Mouse (Mus musculus): ENCODE measurements around the gene Fam53b.

Fam53b gene

DNA sequence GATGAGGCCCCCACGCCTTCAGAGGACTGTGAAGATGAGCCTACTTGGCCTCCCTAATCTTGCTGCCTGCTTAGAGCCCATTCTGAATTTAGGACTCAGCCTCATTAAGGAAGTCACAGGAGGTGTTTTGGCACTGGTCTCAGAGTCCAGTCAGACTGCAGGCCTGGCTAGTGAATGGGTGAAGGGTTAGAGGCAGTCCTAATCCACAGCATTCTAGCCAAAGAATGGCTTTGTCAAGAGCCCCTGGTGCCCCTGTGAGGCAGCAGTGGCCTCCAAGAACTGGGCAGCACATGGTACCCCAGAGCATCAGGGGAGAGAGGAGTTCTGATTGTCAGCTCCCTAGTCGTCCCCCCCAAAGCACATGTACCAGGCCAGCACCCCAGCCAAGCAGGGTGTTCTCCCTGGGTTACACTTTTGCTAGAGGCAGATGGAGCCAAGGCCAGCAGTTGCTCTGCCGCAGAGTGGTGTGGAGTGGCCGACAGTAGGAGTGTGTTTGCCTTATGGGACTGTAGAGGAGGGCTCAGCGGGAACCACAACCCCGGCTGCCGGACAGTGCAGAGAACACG lies 109.3 kb downstream of the Fam53b start:
- DNase-seq (ENCODE audit: low spot score) = no peak

DNA sequence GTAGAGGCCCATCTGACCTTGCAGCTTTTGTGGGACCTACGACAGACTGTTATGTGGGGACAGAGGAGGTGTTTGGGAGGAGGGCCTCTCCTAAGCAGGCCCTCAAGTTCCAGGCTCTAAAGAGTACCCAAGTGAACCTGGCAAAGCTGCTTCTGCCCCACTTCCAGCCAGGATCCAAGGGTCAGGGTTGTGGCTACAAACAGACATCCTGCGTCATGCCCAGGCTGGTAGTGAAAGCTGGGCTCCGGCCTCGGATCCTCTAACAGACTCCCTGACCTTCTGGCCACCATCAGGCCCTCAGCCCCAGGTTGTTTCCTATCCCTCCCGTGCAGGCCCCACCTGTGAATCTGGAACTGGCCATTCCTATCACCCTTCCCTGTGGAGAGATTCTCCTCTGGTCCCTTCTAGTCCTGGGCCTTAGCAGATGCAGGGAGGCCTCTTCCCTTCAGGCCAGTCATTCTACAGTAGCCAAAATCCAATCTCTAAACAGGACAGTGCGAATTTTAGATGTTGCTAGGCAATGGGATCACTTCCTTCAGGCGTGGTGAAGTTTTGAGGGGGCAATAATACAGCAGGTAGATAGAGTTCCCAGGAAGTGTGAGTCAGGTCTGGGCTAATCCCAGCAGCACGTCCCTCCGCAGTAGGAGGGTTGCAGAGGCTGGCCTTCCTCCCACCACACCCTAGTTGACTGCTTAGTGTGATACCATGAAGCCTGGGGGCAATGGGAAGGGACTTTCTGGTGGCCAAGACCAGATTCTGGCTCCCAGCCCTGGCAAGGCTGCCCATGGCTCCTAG lies 110.0 kb downstream of the Fam53b start:
- DNase-seq (ENCODE audit: low spot score) = no peak

DNA sequence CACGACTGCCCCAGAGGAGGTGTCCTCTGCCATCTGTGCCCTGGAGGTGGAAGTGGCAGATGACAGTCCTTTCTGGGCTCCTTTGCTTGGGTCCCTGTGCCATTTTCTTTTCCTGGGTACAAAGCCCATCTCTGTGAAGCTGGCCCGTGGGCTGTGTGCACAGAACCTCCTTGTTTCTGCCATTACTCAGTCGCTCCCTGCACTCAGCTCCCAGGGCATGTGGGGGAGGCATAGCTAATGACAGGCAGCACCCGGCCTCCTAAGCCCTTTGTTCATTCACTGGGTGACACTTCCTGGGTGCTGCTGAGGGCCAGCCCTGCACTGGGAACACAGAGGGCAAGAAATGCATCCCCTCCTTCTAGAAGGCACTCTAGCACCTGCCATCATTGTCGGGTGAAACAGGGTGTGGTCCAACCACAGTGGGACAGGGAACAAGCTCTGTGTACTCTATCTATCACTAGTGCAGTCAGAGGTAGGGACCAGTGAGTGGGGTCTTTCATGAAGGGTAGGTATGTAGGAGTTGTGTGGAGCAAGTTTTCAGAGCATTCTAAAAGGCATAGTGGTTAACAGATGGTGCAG lies 111.1 kb downstream of the Fam53b start:
- no peak for DNase-seq (ENCODE audit: low spot score)

DNA sequence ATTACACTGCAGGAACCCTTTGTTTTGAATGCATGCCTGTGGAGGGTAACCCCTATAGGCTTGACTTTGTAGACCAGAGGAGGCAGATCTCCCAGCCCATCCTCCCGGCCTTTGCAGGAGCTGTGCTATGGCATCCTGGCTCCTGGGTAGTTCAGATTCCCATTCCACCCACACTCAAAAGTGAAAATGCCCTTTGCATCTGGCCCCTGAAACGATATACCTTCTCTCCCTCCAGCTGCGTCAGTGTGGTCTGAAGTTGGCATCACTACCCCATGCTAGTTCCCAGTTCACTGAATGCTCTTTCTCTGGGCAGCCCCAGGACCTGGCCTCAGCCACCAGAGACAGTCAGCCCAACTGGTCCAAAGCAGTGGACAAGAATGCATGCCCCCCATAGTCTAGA lies 111.7 kb downstream of the Fam53b start:
- DNase-seq (ENCODE audit: low spot score) = no peak

DNA sequence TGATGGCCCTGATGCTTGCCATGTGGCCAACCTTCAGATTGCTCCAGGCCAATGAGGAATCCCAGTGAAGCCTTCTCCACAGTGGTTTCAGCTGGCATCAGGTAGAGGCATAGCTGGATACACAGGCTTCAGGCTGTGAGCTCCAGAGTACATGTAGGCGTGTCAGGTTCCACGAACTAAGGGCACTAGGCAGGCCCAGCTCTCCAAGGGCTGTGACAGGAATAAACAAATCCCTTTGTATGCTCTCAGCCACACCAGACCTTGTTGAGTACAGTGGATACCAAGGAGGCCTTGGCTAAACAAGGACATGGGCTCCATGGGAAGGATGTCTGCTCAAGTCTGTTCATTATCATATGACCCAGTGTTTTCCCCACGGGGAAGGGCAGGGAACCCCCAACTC lies 112.3 kb downstream of the Fam53b start:
- no peak for DNase-seq (ENCODE audit: low spot score)

DNA sequence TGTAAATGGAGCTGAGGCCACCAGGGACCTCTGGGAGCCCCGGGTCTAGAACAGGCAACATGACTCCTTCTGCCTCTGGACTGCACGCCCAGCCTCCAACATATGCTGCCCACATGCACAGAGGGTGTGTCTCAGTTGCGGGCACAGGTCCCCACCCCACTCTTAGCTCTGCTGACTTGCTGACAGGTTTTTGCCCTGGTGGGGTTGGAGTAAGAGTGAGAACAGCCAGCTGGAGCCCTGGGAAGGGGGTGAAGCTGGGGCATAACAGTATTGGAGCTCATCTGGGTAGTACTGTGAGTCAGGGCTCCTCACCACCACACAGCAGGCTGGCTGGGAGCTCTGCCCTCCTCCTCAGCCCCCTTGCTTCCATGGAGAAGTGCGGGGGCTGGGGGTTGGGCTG lies 113.6 kb downstream of the Fam53b start:
- no peak for DNase-seq (ENCODE audit: low spot score)

DNA sequence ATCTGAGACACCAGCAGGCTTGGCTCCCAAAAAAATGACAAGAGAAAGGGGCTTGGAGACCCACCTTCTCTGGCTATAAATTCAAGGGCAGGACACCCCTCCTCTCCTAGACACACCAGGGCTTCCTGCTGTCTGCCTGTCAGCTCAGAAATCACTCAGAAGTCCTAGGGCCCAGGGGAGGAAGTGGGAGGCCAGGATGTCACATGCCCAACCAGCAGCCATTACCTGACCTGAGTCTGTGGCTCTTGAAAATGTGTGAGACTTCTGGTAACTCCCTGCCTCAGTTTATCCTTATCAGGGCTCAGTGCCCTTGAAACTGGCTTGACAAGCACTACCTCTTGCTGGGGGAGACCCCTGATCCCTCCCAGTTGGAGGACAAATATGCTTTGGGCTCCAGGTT lies 114.0 kb downstream of the Fam53b start:
- no peak for DNase-seq (ENCODE audit: low spot score)

DNA sequence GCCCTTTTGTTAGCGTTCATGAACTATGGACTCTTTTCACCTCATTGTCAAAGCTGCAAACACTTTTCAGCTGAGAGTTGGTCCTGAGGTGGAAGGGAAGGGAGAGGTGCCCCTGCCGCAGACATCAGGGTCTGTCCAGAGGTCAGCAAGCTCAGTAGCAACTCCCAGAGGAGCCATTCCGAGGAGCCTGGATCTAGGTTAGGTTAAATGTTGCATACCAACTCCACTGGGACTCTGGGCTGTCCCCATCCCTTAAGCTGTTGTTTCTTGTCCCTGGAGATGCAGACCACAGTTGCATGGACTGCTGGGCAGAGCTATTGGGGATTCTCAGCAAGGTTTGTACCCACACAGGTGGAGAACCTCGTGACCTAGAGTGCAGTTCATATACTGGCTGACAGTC lies 114.5 kb downstream of the Fam53b start:
- no peak for DNase-seq (ENCODE audit: low spot score)

DNA sequence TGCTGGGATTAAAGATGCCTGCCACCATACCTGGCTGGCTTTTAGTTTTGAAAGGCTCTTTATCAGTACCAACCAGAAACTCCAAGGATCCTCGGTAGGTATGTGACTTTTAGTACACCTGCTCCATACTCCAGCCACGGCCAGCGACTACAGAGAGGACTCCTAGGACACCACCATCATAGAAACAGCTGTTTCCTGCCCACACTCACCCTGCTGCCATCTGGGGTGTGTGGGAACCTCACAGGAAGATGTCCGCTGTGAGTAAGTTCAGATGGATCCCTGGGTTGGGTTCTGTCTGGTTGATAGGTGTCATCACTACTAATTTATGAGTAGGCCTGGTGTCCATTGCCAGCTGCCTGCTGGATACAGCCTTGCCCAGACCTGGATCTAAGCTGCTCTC lies 114.9 kb downstream of the Fam53b start:
- no peak for DNase-seq (ENCODE audit: low spot score)

DNA sequence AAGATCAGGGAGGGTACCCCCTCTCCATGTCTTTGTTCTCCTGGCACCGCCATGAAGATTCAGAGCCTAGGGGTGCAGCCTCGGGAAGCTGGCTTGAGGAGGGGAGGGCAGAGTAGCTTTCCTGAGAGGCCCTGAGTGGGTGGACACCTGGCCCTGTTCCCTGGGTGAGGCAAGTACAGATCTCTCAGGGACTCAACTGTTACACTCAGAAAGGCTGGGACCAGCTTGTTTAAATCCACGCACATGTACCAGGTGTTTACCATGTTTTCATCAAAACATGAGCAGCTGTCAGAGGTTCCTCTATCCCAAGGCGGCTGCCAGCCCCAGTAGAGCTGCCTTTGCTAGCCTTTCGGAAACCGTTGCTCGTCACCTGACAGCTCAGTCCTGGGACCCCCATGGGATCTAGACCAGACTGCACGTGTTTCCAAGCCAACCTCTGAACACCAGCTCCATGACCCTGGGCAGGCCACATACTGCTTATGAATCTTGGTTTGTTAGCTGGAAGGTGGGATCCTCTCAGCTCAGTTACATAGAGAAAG lies 116.4 kb downstream of the Fam53b start:
- no peak for DNase-seq (ENCODE audit: low spot score)

DNA sequence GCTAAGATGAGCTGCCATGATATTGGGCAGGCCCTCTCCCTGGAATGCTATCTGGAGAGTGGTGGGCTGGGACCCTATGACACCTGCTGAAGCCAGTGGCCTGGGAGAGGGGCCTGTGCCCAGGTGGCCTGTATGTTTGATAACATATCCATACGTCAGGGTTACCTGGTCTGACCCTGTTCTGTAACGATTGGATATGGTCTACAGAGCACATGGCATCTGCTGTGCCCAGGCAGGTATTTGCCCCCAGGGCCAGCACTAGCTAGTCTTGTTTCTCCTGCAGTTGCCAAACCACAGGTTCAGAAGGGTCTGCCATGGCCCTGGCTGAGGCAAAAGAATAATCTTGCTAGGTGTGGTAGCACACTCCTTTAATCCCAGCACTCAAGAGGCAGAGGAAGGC lies 120.1 kb downstream of the Fam53b start:
- no peak for DNase-seq (ENCODE audit: low spot score)

DNA sequence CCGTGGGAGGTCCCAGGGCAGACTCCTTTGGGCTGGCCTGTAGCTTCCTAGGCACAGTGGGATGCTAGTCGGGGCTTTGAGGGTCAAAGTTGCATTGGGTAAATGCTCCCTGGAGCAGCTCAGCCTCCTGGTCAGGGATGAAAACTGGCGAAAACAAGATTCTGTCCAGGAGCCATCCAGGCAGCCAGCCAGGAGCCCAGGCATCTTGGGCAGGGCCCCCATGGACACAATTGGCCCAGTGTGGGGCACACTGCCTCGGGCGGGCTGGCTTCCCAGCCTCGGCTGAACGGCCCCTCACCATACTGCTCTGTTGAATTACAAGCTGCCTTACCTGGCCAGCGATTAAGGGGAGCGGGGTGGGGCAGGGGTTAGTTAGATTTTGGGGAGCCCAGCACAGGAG lies 121.0 kb downstream of the Fam53b start:
- DNase-seq (ENCODE audit: low spot score) = no peak

DNA sequence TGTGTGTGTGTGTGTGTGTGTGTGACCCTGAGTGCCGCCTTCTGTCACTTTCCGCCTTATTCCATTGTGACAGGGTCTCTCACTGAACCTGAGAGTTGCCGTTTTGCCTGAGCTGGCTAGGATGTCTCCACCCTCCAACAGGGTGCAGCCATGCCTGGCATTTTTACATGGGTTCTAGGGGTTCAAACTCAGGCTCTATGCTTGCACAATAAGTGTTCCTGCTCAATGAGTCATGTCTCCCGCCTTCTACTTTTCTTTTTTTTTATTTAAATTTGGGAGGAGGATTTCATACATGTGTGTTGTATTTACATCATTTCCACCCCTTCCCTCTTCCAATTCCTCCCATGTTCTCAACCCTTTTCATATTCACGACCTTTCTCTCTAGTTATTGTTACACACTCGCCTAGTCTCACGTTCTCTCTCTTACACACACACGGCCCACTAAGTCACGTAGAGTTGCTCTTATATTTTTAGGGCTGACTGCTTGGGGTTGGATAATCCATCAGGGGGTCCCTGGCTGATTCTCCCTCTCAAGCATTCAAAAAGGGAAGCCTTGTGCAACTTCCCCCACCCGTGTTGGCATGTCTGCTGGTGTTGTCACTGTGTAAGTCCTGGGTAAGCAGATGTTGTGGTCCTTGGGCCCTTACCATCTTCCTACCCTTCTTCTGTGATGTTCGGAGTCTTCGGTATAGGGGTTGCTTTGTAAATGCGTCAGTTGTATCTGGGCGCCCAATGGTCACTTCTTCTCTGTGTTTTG lies 122.8 kb downstream of the Fam53b start:
- no peak for DNase-seq (ENCODE audit: low spot score)

DNA sequence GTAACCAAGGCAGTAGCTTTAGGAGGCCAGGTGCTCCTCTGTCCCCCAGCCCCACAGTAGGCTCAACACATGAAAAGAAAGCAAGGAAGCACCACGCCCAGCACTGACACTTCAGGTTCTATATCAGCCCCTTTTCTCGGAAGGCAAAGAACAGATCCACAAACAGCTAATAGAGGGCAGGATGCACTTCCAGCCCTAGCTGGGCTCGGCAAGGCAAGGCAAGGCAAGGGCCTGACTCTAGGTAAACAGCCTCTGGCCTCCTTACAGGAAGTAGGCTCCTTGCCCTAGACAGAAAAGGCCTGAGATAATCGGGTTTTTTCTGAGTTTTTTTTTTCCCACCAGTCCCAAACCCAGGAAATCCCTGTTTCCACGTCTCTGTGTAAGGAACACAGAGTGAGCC lies 124.0 kb downstream of the Fam53b start:
- no peak for DNase-seq (ENCODE audit: low spot score)

DNA sequence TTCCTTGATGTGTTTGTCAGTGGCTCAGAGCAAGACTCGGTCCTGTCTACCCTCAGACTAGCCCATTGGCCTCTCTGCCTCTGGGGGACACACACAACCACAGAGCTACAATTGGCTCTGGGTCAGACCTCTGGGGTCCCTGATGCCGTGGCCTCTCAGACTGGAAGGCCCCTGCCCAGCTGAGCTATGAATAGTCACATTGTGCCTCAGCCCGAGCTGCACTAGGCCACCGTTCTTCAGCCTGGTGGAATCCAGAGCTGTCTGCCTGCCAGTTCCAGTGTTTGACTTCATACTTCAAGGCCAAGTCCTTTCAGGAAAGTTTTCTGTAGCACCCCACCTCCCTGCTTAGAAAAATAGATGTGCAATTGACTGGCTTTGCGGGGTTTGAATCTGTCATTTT lies 125.0 kb downstream of the Fam53b start:
- no peak for DNase-seq (ENCODE audit: low spot score)

DNA sequence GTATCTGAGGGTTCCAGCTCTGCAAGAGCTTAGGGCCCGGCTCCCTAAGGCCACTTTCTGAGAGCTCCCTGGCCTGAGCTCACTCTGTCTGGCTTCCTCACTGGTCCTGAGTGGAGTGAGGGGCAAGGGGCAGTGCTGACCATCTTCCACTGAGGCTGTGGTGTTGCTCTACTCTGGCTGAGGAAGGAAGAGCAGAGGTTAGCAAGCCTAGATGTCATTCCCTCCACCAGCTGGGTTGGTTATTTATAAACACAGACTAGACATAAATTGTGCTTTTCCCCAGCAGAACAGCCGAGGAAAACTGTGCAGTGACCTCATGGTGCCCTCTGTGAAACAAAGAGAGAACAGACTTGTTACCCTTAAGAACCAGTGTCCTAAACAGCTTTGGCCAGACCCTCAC lies 125.8 kb downstream of the Fam53b start:
- DNase-seq (ENCODE audit: low spot score) = no peak

DNA sequence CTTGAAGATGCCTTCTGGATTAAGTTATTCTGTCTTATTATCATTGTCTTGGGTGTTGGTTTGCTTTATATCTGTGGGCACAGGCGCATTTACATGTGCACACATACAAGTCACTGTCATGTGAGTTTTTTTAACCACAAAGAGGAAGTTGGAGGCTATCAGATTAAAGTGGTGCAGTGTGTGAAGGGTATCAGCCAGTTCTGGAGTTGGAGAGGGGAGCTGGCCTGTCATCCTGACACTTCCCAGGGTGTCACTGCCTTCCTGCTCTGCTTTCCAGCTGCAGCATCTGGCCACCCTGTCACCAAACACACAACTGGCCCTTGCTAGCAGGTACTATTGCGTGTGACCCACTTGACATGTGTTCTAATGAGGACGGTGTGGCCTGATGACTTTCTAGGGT lies 127.2 kb downstream of the Fam53b start:
- DNase-seq (ENCODE audit: low spot score) = no peak

DNA sequence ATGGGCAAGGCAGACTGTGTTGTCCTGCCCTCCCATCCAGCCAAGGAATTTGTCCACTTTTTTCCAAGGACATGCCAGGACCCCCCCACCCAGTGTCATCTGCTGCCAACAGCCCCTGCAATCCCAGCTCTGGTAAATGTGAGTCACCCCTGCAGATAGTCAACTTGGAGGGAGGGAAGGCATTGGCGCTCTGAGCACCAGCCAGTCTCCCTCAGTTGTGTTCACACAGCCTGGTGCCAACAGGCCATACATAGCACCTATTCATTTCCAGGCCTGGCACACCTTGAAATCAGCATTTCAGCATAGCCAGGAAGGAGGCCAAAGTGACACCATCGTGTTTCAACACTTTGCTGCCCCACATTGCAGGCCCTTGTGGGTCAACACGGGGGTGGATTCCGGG lies 129.8 kb downstream of the Fam53b start:
- no peak for DNase-seq (ENCODE audit: low spot score)

DNA sequence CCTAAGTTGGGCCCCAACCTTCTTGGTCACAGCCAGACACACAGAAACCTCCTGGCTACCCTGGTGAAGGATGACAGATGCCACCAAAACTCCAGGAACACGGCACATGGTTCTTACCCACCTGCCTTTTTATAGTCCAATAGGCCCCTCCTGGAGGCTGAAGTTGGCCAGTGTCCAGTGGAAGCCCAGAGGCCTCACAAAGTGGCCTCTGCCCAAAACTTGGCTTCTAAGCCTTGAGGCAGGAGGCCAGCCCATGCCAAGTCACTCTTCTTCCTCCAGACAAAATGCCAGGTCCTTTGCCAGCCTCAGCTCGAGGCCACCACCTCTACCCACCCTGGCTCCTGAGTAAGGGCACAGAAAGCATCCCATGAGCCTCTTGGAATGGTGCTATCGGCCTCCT lies 130.8 kb downstream of the Fam53b start:
- DNase-seq (ENCODE audit: low spot score) = no peak

DNA sequence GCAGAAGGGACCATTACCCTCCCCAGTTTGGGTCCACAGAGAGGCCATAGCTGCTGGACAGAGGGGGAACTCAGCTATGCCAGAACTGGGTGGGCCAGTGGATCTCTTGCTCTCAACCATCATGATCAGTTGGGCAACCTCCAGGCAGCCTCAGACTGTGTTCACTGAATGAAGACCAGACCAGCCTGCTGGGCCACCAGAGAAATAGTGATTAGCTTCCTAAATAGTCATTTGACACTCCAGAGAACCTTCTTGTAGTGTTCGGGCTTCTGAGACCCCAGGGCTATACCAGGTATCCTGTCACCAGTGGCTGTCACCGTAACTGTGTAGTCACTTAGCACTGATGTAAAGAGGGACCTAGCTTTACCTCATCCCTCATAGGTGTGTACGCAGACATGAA lies 131.3 kb downstream of the Fam53b start:
- no peak for DNase-seq (ENCODE audit: low spot score)

DNA sequence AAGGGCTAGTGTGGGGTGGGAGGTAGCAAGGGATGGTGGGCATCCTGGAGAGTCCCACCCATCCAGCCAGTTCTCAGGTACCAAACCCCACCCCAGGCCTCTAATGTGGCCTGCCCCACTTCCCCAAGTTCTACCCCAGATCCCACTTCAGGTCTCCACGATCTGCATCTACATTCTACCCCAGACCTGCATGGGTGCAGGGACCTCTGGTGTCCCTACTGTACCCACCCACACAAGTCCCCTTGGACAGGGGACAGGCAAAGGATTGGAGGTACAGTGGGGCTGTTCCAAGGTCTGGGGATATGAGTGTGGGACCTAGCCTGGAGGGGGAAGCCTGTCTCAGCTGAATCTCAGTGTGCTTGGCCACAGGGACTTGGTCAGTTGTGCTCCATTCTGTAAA lies 131.9 kb downstream of the Fam53b start:
- DNase-seq (ENCODE audit: low spot score) = no peak

DNA sequence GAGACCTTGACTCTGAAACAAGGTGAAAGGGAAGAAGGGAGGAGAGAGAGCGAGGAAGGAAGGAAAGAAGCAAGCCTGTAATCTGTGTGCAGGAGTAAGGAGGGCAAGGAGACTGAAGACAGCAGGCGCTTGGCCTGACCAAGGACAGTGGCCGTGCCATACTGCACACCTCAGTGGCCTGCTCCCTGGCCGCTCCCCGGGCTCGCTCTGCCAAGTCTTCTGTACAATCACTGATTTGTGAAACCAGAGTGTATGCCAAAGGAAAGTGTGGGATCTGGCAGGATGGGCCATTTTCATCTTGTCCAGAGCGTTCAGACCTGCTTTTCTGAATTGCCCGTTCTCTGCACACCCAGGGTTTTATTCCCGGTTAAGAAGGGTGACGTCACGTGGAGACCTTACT lies 132.4 kb downstream of the Fam53b start:
- DNase-seq (ENCODE audit: low spot score) = no peak

DNA sequence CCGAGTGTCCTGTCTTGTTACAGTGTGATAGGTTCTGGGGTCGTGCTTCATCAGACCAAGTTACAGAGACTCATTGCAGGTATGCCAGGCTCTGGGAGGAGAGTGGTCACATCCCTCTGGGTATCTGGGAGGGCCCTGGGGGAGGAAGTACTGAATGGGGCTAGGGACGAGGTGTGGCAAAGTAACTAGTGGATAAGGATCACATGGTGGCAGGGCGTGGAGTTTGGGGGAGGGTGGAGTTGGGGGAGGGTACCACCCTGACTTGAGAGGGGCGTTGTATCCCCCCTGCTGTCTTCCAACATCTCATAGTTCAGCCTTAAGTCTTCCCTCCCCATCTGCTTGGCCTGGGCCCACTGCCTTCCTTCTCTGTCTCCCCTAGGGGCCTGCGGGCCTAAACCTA lies 134.1 kb downstream of the Fam53b start:
- DNase-seq (ENCODE audit: low spot score) = no peak
